Mouse (Mus musculus): Measurements from ENCODE around the gene Csnk2a1. TPM values are rescaled to one million over a fixed set of nuclear protein-coding genes. Genes with fewer than 3 reads are reported as not detected.
A peak's percentile ranks its signal among the peaks of the same experiment; 100 is the strongest.
"Not testable (repeated sequence)": the region's sequence is repeated elsewhere in the genome, so short reads cannot be mapped to it uniquely, and the experiment has no call there.

Csnk2a1 gene
- polyA plus RNA-seq, 1 experiment from 2014 or later, result 97.9 TPM

DNA sequence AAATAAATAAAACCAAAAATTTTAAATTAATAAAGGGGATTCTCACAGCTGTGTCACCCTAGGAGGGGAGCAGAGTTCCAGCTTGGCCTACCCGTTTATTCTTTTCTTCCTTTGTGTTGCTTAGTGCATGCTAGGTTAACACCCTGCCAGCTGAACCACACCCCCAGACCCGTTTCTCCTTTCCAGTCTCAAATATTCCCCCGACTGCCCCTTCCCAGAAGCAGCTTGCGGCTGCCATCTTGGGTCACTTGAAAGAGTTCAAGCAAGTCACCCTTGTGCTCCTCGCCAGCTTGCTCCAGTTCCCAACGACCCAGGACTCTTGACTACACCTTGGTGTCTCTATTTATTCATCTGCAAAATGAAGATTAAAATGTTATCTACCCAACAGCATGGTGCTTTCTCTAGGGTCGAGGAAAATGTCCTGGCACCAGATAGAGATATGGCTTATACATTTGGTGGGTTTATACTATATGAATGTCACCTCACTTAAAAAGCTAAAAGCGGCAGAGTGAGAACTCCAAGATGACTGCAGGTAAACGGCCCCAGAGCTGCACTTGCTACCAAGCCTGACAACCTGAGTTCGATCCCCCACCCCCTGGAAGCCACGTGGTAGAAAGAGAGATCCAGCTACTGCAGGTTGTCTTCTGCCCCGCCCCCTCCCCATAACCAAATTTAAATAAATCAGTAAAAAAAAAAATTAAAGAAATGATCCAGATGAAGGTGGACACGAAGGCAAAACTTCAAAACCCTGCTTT is 33.9 kb upstream of the Csnk2a1 start:
- CTCF ChIA-PET, result interaction anchor here (2.7 kb wide), 1 partner anchor 104 kb away, joined by 6 read pairs; no protein-coding TSS in a partner anchor
- POLR2A ChIA-PET, result no interaction called here
- in situ Hi-C loops (cut with MboI; ENCODE audit: low pct_unique_long_range_greater_than_20kb), result loop anchor here (10.0 kb wide), 2 partner anchors 108 to 318 kb away; partner anchors contain the start of gene Scrt2
- H3K27me3 ChIP-seq, result peaks cover 4% of the 10 kb centered on the region
- no peak for TF ChIP-seq CTCF (IDR thresholded peaks at IDR 0.05)
- ATAC-seq (no peak), DNase-seq (ENCODE audit: low read depth, low spot score) (no peak)

DNA sequence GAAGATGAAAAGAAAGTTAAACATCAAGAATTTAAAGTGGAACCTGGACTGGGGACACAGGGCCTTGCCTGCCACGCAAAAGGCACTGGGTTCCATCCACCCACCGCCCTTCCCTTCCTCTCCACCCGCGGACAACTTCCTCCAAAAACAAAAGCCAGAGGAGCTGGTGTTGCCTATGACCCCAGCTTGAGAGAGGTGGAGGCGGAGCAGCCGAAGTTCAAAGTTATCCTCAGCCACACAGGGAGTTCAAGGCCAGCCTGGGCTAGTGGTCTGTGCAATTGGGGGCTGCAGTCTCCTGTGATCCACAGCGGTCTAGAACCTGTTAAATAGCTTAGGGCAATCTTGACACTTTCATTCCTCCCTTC is 33.3 kb upstream of the Csnk2a1 start:
- in situ Hi-C loops (cut with MboI; ENCODE audit: low pct_unique_long_range_greater_than_20kb), result loop anchor here (10.0 kb wide), 2 partner anchors 109 to 319 kb away; partner anchors contain the start of gene Scrt2
- no peak for DNase-seq (ENCODE audit: low read depth, low spot score)
- CTCF ChIA-PET, result interaction anchor here (1.0 to 2.7 kb wide), 2 partner anchors 81 to 104 kb away, joined by 4 to 6 read pairs; no protein-coding TSS in a partner anchor
- POLR2A ChIA-PET, result no interaction called here
- ATAC-seq, result no peak
- no peak for TF ChIP-seq CTCF (IDR thresholded peaks at IDR 0.05)
- peaks cover 4% of the 10 kb centered on the region for H3K27me3 ChIP-seq

DNA sequence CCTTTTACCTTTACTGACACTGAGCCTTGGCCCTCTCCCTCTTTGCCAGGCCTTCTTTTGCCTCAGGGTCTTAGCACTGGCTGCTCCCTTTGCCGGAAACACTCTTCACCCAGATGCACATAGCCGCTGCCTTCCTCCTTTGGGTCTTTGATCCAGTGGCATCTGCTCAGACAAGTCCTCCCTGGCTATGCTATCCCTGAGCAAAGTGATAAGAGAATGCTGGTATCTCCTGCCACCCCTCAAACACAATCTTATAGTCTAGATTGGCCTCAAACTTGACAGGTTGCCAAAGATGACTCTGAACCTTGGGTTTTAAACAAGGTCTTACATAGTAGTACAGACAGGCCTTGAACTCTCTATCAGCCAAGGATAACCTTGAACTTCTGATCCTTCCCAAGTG is 32.1 kb upstream of the Csnk2a1 start:
- no peak for ATAC-seq
- no peak for TF ChIP-seq CTCF (IDR thresholded peaks at IDR 0.05)
- ChIA-PET CTCF (no interaction called here), POLR2A (no interaction called here)
- no peak for DNase-seq (ENCODE audit: low read depth, low spot score)
- peaks cover 4% of the 10 kb centered on the region for H3K27me3 ChIP-seq
- in situ Hi-C loops (cut with MboI; ENCODE audit: low pct_unique_long_range_greater_than_20kb), result loop anchor here (10.0 kb wide), 2 partner anchors 110 to 320 kb away; partner anchors contain the start of gene Scrt2

DNA sequence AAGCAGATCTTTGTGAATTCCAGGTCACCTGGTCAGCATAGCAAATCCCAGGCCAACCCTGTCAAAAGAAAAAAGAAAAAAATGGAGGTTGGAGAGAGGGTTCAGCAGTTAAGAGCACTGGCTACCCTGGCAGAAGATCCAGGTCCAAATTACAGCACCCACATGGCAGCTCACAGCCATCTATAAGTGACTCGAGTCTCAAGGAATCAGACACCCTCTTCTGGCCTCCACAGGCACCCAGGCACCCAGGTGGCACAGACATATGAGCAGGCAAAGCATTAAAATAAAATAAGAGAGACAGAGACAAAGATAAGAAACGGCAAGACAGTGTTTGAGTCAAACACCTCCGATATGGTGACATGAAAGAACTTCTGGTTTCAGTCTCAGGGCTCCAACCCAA is 29.7 kb upstream of the Csnk2a1 start:
- ChIA-PET CTCF (interaction anchor here (0.7 to 2.0 kb wide), 5 partner anchors 85 to 129 kb away, joined by 3 to 9 read pairs (median 3); no protein-coding TSS in a partner anchor), POLR2A (no interaction called here)
- no peak for DNase-seq (ENCODE audit: low read depth, low spot score)
- TF ChIP-seq CTCF (IDR thresholded peaks at IDR 0.05), result no peak
- no peaks in the 10 kb centered on the region for H3K27me3 ChIP-seq
- ATAC-seq, result no peak
- in situ Hi-C loops (cut with MboI; ENCODE audit: low pct_unique_long_range_greater_than_20kb), result loop anchor here (5.0 to 10.0 kb wide), 4 partner anchors 80 to 322 kb away; partner anchors contain the start of gene Scrt2

GRCm38 (mm10) chr2:152197301-152197712 is 29.3 kb upstream of the Csnk2a1 start:
- in situ Hi-C loops (cut with MboI; ENCODE audit: low pct_unique_long_range_greater_than_20kb), result loop anchor here (5.0 to 10.0 kb wide), 4 partner anchors 80 to 323 kb away; partner anchors contain the start of gene Scrt2
- ATAC-seq (peak; percentile 67), DNase-seq (ENCODE audit: low read depth, low spot score) (peak; percentile 30)
- ChIA-PET POLR2A (no interaction called here), CTCF (interaction anchor here (0.7 to 2.0 kb wide), 4 partner anchors 88 to 177 kb away, joined by 3 to 9 read pairs (median 4); no protein-coding TSS in a partner anchor)
- TF ChIP-seq CTCF (IDR thresholded peaks at IDR 0.05), result peak; percentile 86
- H3K27me3 ChIP-seq, result no peaks in the 10 kb centered on the region

- ATAC-seq, result not testable (repeated sequence)
Measured at GRCm38 (mm10) chr2:152206139-152206538, 20.5 kb upstream of the Csnk2a1 start.

GRCm38 (mm10) chr2:152211871-152212270 is 14.8 kb upstream of the Csnk2a1 start:
- no peak for DNase-seq (ENCODE audit: low read depth, low spot score)
- ATAC-seq, result no peak
- ChIA-PET CTCF (interaction anchor here (1.1 kb wide), 1 partner anchor 123 kb away, joined by 4 read pairs; no protein-coding TSS in a partner anchor), POLR2A (no interaction called here)
- in situ Hi-C loops (cut with MboI; ENCODE audit: low pct_unique_long_range_greater_than_20kb), result no loop called here
- H3K27me3 ChIP-seq, result no peaks in the 10 kb centered on the region
- TF ChIP-seq CTCF (IDR thresholded peaks at IDR 0.05), result no peak

More at GRCm38 (mm10) chr2:152206139-152206538, 20.5 kb upstream of the Csnk2a1 start:
- POLR2A ChIA-PET; in situ Hi-C loops (cut with MboI; ENCODE audit: low pct_unique_long_range_greater_than_20kb); CTCF ChIA-PET; DNase-seq (ENCODE audit: low read depth, low spot score); H3K27me3 ChIP-seq: not testable (repeated sequence)

DNA sequence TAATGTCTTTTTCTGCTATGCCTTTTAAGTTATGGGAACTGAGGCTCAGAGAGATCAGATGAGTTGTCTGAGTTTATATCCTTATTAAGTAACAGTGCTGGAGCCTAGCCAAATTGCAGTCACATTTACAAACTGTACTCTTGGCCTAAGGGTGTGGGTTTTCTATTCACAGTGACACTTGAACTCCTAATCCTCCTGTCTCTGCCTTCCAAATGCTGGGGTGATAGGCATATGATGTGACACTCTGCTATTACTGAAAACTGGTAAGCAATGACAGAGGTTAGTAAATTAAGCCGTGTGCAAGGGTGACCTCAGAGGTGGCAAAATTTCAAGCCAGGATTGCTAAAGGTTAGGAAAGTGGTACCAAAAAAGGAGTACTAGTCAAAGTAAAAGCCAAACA is 9.7 kb upstream of the Csnk2a1 start:
- CTCF ChIA-PET, result interaction anchor here (1.0 kb wide), 1 partner anchor 105 kb away, joined by 6 read pairs; no protein-coding TSS in a partner anchor
- ATAC-seq (no peak), DNase-seq (ENCODE audit: low read depth, low spot score) (no peak)
- no peaks in the 10 kb centered on the region for H3K27me3 ChIP-seq
- no peak for TF ChIP-seq CTCF (IDR thresholded peaks at IDR 0.05)
- in situ Hi-C loops (cut with MboI; ENCODE audit: low pct_unique_long_range_greater_than_20kb), result no loop called here
- POLR2A ChIA-PET, result no interaction called here

DNA sequence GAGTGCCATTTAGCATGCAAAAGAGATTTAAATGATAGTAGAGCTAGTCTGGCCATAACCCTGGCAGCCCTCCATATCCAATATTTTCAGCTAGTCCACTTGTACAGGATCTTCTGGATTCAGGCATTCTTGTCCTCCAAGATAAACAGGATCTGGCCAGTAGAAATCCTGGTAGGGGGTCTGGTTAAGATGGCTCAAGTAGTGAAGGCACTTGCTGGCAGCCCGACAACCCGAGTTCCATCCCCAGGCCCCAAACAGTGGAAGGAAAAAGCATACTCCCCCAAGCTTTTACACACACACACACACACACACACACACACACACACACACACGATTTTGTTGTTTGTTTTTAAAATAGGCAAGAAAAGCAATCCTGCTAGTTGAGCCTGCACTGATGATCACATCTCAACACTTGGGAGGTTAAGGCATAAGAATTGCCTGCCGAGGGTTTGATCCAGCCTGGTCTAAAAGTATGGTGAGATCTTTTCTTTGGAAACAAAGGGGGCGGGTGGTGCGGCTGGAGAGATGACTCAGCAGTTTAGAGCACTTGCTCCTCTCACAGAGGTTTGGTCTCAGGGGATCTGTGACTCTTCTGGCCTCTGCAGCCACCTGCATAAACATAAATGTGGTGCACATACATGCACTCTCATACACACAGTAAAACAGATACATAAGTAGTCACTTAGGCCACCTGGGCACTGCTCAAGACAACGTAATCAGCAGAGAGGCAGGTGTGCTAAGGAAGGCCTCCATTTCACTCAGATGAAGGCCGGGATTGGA is 2.9 kb upstream of the Csnk2a1 start:
- POLR2A ChIA-PET, result no interaction called here
- ATAC-seq (no peak), DNase-seq (ENCODE audit: low read depth, low spot score) (no peak)
- CTCF ChIA-PET, result no interaction called here
- no peak for TF ChIP-seq CTCF (IDR thresholded peaks at IDR 0.05)
- in situ Hi-C loops (cut with MboI; ENCODE audit: low pct_unique_long_range_greater_than_20kb), result no loop called here
- H3K27me3 ChIP-seq, result no peaks in the 10 kb centered on the region

DNA sequence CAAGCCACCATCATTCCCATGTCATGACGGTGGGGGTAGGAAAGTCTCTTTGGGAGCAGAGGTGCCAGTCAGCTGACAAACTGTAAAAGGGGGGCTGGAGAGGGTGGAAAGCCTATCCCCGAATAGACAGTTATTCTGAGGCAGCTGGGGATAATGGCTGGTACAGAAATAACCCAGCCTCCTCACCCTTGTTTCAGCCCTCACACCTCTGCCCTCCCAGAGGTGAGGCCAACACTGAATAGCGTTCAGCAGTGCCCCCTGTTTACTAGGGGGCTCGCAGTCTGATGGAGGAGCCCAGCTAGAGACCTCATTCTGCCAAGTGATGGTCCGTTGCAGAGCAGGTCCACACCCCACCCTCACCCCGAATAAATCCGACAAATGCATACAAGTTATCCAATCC is 1.1 kb upstream of the Csnk2a1 start:
- in situ Hi-C loops (cut with MboI; ENCODE audit: low pct_unique_long_range_greater_than_20kb), result no loop called here
- POLR2A ChIA-PET, result no interaction called here
- TF ChIP-seq CTCF (IDR thresholded peaks at IDR 0.05), result no peak
- CTCF ChIA-PET, result no interaction called here
- no peak for DNase-seq (ENCODE audit: low read depth, low spot score)
- ATAC-seq, result no peak
- no peaks in the 10 kb centered on the region for H3K27me3 ChIP-seq
